Comparison of ENCODE assay signal across 8 mouse cellular contexts in genomic region chr15:82341675-82342542, GRCm38 (mm10). TPM values are rescaled to one million over a fixed set of nuclear protein-coding genes. Genes with fewer than 3 reads are reported as not detected.
A peak's percentile ranks its signal among the peaks of the same experiment; 100 is the strongest.
DNase-seq lines count a peak whose midpoint lies in the region; ATAC-seq lines count a peak whose summit lies in the region.

No protein-coding gene starts in this region.

- peak overlapping the region; percentile 52 to 54; a peak in 3 of 4 replicates for H3K4me3 ChIP-seq in heart, embryonic 14.5 days (ENCODE audit: control insufficient read depth in 1 of 2, insufficient read depth in 1 of 2, low read depth in 1 of 2, low read length in 2 of 2)
- H3K4me3 ChIP-seq in brown adipose tissue, adult 24 weeks (ENCODE audit: insufficient read depth, low read depth, low read length), result peak overlapping the region; percentile 36
- no peak overlapping the region for H3K4me3 ChIP-seq in hindbrain, embryonic 16.5 days (ENCODE audit: low read length)

- intact Hi-C loops in heart, postnatal 14 days (cut with DNase I), result no loop called here
- intact Hi-C loops in left cerebral cortex, postnatal 14 days (cut with DNase I), result no loop called here

- no peak for DNase-seq in heart, postnatal 14 days
- DNase-seq in left cerebral cortex, postnatal 14 days (ENCODE audit: low spot score in 2 of 2), result no peak
- no peak for DNase-seq in kidney, adult 11 months
- DNase-seq in adrenal gland, adult 8-10 months, result no peak

- no peak for ATAC-seq in heart, embryonic 14.5 days (ENCODE audit: insufficient number of reproducible peaks, insufficient read depth, low FRiP score, low read depth)
- no peak for ATAC-seq in hindbrain, embryonic 16.5 days
- ATAC-seq in monocyte, adult 5-6 weeks (replicated peaks; ENCODE audit: insufficient number of reproducible peaks, low FRiP score, low TSS enrichment, poor library complexity, severe bottlenecking), result peak; percentile 16

- H3K27me3 ChIP-seq in heart, embryonic 14.5 days (ENCODE audit: control insufficient read depth, insufficient read depth, low read length), result no peaks in the 10 kb centered on the region
- peaks cover 10% of the 10 kb centered on the region for H3K27me3 ChIP-seq in hindbrain, embryonic 16.5 days (replicated peaks; ENCODE audit: control insufficient read depth, insufficient read depth, low read length)

- H3K36me3 ChIP-seq in heart, embryonic 14.5 days (ENCODE audit: control insufficient read depth, insufficient read depth, low read length), result peaks cover 1% of the 10 kb centered on the region
- H3K36me3 ChIP-seq in hindbrain, embryonic 16.5 days (ENCODE audit: control insufficient read depth, insufficient read depth, low read length), result no peaks in the 10 kb centered on the region

- peak overlapping the region; percentile 92 for H3K4me2 ChIP-seq in heart, embryonic 14.5 days (ENCODE audit: low read length)
- peak overlapping the region; percentile 61 for H3K4me2 ChIP-seq in hindbrain, embryonic 16.5 days (ENCODE audit: low read length)

- WGBS in heart, embryonic 14.5 days, result 34% methylated on average over 15 of the region's 15 CpGs
- WGBS in hindbrain, embryonic 16.5 days, result 73% methylated on average over 15 of the region's 15 CpGs

- H3K9me3 ChIP-seq in heart, embryonic 14.5 days (ENCODE audit: control insufficient read depth, low read length), result no peaks in the 10 kb centered on the region
- H3K9me3 ChIP-seq in hindbrain, embryonic 16.5 days (ENCODE audit: control insufficient read depth, low read length), result no peaks in the 10 kb centered on the region

- peaks cover 22 to 31% of the 10 kb centered on the region in 2 experiments for H3K4me1 ChIP-seq in heart, embryonic 14.5 days (ENCODE audit: control insufficient read depth in 2 of 2, insufficient read depth in 2 of 2, low read length in 2 of 2)
- peaks cover 5% of the 10 kb centered on the region for H3K4me1 ChIP-seq in brown adipose tissue, adult 24 weeks (ENCODE audit: control insufficient read depth, insufficient read depth, insufficient read length, low read length)
- H3K4me1 ChIP-seq in hindbrain, embryonic 16.5 days (ENCODE audit: control insufficient read depth, insufficient read depth, low read depth, low read length), result peaks cover 16% of the 10 kb centered on the region

- H3K9ac ChIP-seq in heart, embryonic 14.5 days (ENCODE audit: low read length), result peak overlapping the region; percentile 83
- no peak overlapping the region for H3K9ac ChIP-seq in hindbrain, embryonic 16.5 days (ENCODE audit: low read depth, low read length)

- peak overlapping the region; percentile 55 to 78 for H3K27ac ChIP-seq in heart, embryonic 14.5 days (replicated peaks in 1 of 2; ENCODE audit: control insufficient read depth in 1 of 2, insufficient read depth in 1 of 2, low read depth in 2 of 2, low read length in 2 of 2)
- H3K27ac ChIP-seq in brown adipose tissue, adult 24 weeks (replicated peaks; ENCODE audit: low read depth, low read length), result peak overlapping the region; percentile 8; the same call in 1 of the 2 replicates
- peak overlapping the region; percentile 32; the same call in 1 of the 2 replicates for H3K27ac ChIP-seq in hindbrain, embryonic 16.5 days (ENCODE audit: low read depth, low read length)

RNA-seq across cellular contexts. Expression of gene Smdt1, which starts 3.1 kb away (rescaled TPM):
- 365 and 384 TPM in 2 replicates for polyA plus RNA-seq in heart, embryonic 14.5 days (2014; fragmentation: Nextera tagmentation; extraction: Ambion mirVana)
- total RNA-seq in heart, postnatal 14 days (2021), result 100 to 1,000 TPM; 197 to 205 TPM
- polyA plus RNA-seq in brown adipose tissue, adult 24 weeks (2012; ENCODE audit: insufficient read depth, insufficient read length, missing spikeins), result 420 and 432 TPM in 2 replicates
- polyA plus RNA-seq in hindbrain, embryonic 16.5 days (2015; fragmentation: Nextera tagmentation; extraction: Ambion mirVana), result 354 and 397 TPM in 2 replicates
- total RNA-seq in monocyte, adult 5-6 weeks (2017), result 57.5 to 129 TPM (median 113 TPM) in 3 replicates
- total RNA-seq in left cerebral cortex, postnatal 14 days (2021), result 100 to 1,000 TPM; 130 to 131 TPM
- total RNA-seq in adrenal gland, adult 8-10 months (2022), result 100 to 1,000 TPM; 137 to 205 (median 157) TPM

RNA-seq across cellular contexts. Expression of gene Pheta2, which starts 3.2 kb away (rescaled TPM):
- 7.3 and 7.5 TPM in 2 replicates for polyA plus RNA-seq in heart, embryonic 14.5 days (2014; fragmentation: Nextera tagmentation; extraction: Ambion mirVana)
- 1 to 10 TPM; 2.0 to 2.3 TPM for total RNA-seq in heart, postnatal 14 days (2021)
- polyA plus RNA-seq in brown adipose tissue, adult 24 weeks (2012; ENCODE audit: insufficient read depth, insufficient read length, missing spikeins), result 0.52 and 1.5 TPM in 2 replicates
- polyA plus RNA-seq in hindbrain, embryonic 16.5 days (2015; fragmentation: Nextera tagmentation; extraction: Ambion mirVana), result 1.6 and 2.1 TPM in 2 replicates
- 6.1 to 11.4 TPM (median 7.8 TPM) in 3 replicates for total RNA-seq in monocyte, adult 5-6 weeks (2017)
- total RNA-seq in left cerebral cortex, postnatal 14 days (2021), result 1 to 10 TPM; 1.2 to 1.3 TPM
- 1 to 10 TPM in 2 of 4 experiments, under 1 TPM in 2; 0.74 to 2.0 (median 1.4) TPM for total RNA-seq in adrenal gland, adult 8-10 months (2022)

RNA-seq across cellular contexts. Expression of gene Naga, which starts 3.2 kb away (rescaled TPM):
- polyA plus RNA-seq in heart, embryonic 14.5 days (2014; fragmentation: Nextera tagmentation; extraction: Ambion mirVana), result 47.4 and 48.7 TPM in 2 replicates
- 10 to 100 TPM; 28.9 to 33.4 TPM for total RNA-seq in heart, postnatal 14 days (2021)
- polyA plus RNA-seq in brown adipose tissue, adult 24 weeks (2012; ENCODE audit: insufficient read depth, insufficient read length, missing spikeins), result 13.1 and 13.8 TPM in 2 replicates
- polyA plus RNA-seq in hindbrain, embryonic 16.5 days (2015; fragmentation: Nextera tagmentation; extraction: Ambion mirVana), result 32.8 and 32.9 TPM in 2 replicates
- 155 to 216 TPM (median 169 TPM) in 3 replicates for total RNA-seq in monocyte, adult 5-6 weeks (2017)
- total RNA-seq in left cerebral cortex, postnatal 14 days (2021), result 10 to 100 TPM; 35.7 to 37.8 TPM
- total RNA-seq in adrenal gland, adult 8-10 months (2022), result 10 to 100 TPM; 68.6 to 89.3 (median 77.9) TPM

RNA-seq across cellular contexts. Expression of gene Ndufa6, which starts 12.2 kb away (rescaled TPM):
- polyA plus RNA-seq in heart, embryonic 14.5 days (2014; fragmentation: Nextera tagmentation; extraction: Ambion mirVana), result 667 and 735 TPM in 2 replicates
- total RNA-seq in heart, postnatal 14 days (2021), result 100 to 1,000 TPM; 577 to 610 TPM
- polyA plus RNA-seq in brown adipose tissue, adult 24 weeks (2012; ENCODE audit: insufficient read depth, insufficient read length, missing spikeins), result 2,100 and 2,481 TPM in 2 replicates
- polyA plus RNA-seq in hindbrain, embryonic 16.5 days (2015; fragmentation: Nextera tagmentation; extraction: Ambion mirVana), result 345 and 392 TPM in 2 replicates
- 139 to 263 TPM (median 256 TPM) in 3 replicates for total RNA-seq in monocyte, adult 5-6 weeks (2017)
- 100 to 1,000 TPM; 174 to 193 TPM for total RNA-seq in left cerebral cortex, postnatal 14 days (2021)
- 100 to 1,000 TPM; 293 to 470 (median 376) TPM for total RNA-seq in adrenal gland, adult 8-10 months (2022)

RNA-seq across cellular contexts. Expression of gene Cyp2d22, which starts 38.2 kb away (rescaled TPM):
- 8.6 and 9.2 TPM in 2 replicates for polyA plus RNA-seq in heart, embryonic 14.5 days (2014; fragmentation: Nextera tagmentation; extraction: Ambion mirVana)
- total RNA-seq in heart, postnatal 14 days (2021), result 10 to 100 TPM; 21.9 to 25.7 TPM
- polyA plus RNA-seq in brown adipose tissue, adult 24 weeks (2012; ENCODE audit: insufficient read depth, insufficient read length, missing spikeins), result 29.8 and 37.1 TPM in 2 replicates
- 3.3 TPM in 2 replicates for polyA plus RNA-seq in hindbrain, embryonic 16.5 days (2015; fragmentation: Nextera tagmentation; extraction: Ambion mirVana)
- 0.57 to 2.1 TPM in 2 of 3 replicates, not detected in the other for total RNA-seq in monocyte, adult 5-6 weeks (2017)
- total RNA-seq in left cerebral cortex, postnatal 14 days (2021), result 10 to 100 TPM; 20.9 to 21.9 TPM
- total RNA-seq in adrenal gland, adult 8-10 months (2022), result 10 to 100 TPM; 42.2 to 46.6 (median 45.6) TPM

Comparison
In these comparisons a context has a peak if more than half of its experiments do, and no peak if none do; other contexts are left out.
1. H3K27ac ChIP-seq: peak in every context shown above with its lines; median percentile 66 in heart, embryonic 14.5 days; 32 in hindbrain, embryonic 16.5 days; 8 in brown adipose tissue, adult 24 weeks.